Mouse (Mus musculus) frontal cortex, postnatal 36 days (tissue): ENCODE measurements around the gene Ankrd44.

Source experiments
- DNase-seq, 2 experiments: peaks; one replicate each; pipeline ENCODE4 v3.0.0; 2022; ENCODE audit warnings: low spot score in 2 of 2

The Ankrd44 gene

GRCm38 (mm10) chr1:54847238-54847637 is 78.9 kb downstream of the Ankrd44 start:
- DNase-seq = no peak

GRCm38 (mm10) chr1:54846346-54847000 is 79.7 kb downstream of the Ankrd44 start:
- no peak for DNase-seq

- DNase-seq = no peak
These were observed 81.8 kb downstream of the Ankrd44 start for GRCm38 (mm10) chr1:54844361-54844760.

GRCm38 (mm10) chr1:54842765-54843461 is 83.3 kb downstream of the Ankrd44 start:
- no peak for DNase-seq

- no peak for DNase-seq
These were observed 84.4 kb downstream of the Ankrd44 start for GRCm38 (mm10) chr1:54841788-54842187.

GRCm38 (mm10) chr1:54840040-54840439 is 86.1 kb downstream of the Ankrd44 start:
- no peak for DNase-seq

- no peak for DNase-seq
These were observed 87.7 kb downstream of the Ankrd44 start for GRCm38 (mm10) chr1:54838486-54838805.

- no peak for DNase-seq
These were observed 88.3 kb downstream of the Ankrd44 start for GRCm38 (mm10) chr1:54837721-54838485.

GRCm38 (mm10) chr1:54835661-54836205 is 90.5 kb downstream of the Ankrd44 start:
- DNase-seq = no peak

GRCm38 (mm10) chr1:54833221-54833620 is 93.0 kb downstream of the Ankrd44 start:
- no peak for DNase-seq

- DNase-seq = peak in 1 of 2 experiments; percentile 12
These were observed 93.4 kb downstream of the Ankrd44 start for GRCm38 (mm10) chr1:54832765-54833164.

GRCm38 (mm10) chr1:54830223-54830622 is 96.0 kb downstream of the Ankrd44 start:
- no peak for DNase-seq

- no peak for DNase-seq
These were observed 96.4 kb downstream of the Ankrd44 start for GRCm38 (mm10) chr1:54829681-54830213.

GRCm38 (mm10) chr1:54827827-54828226 is 98.4 kb downstream of the Ankrd44 start:
- DNase-seq = no peak

- DNase-seq = no peak
These were observed 98.8 kb downstream of the Ankrd44 start for GRCm38 (mm10) chr1:54827351-54827750.

GRCm38 (mm10) chr1:54826426-54826986 is 99.7 kb downstream of the Ankrd44 start:
- DNase-seq = no peak

- no peak for DNase-seq
These were observed 100.3 kb downstream of the Ankrd44 start for GRCm38 (mm10) chr1:54825718-54826425.

GRCm38 (mm10) chr1:54824106-54824808 is 101.9 kb downstream of the Ankrd44 start:
- DNase-seq = no peak

GRCm38 (mm10) chr1:54821797-54822196 is 104.4 kb downstream of the Ankrd44 start:
- DNase-seq = peak; percentile 31 to 35

- no peak for DNase-seq
These were observed 110.9 kb downstream of the Ankrd44 start for GRCm38 (mm10) chr1:54815206-54815855.
